Mouse (Mus musculus) intestine, embryonic 15.5 days (tissue): ENCODE measurements around the gene Dhrs7. TPM values are rescaled to one million over a fixed set of nuclear protein-coding genes. Genes with fewer than 3 reads are reported as not detected.
"Not testable (repeated sequence)": the region's sequence is repeated elsewhere in the genome, so short reads cannot be mapped to it uniquely, and the experiment has no call there.

Experiments used
- ATAC-seq: fragments of 200-750 bp; cut with Nextera tagmentation; 2 replicates; pipeline ENCODE4 v1.8.0; 2017; ENCODE audit warnings: moderate TSS enrichment, moderate library complexity
- H3K27ac ChIP-seq: fragments of 300-500 bp; sonication (generic); 2 replicates; pipeline ENCODE4 v1.5.1; 2015; ENCODE audit warnings: mild to moderate bottlenecking, inconsistent platforms
- H3K27me3 ChIP-seq: fragments of 300-500 bp; sonication (generic); replicated peaks from 2 replicates; pipeline ENCODE4 v1.6.1; 2015; ENCODE audit warnings: inconsistent platforms
- H3K36me3 ChIP-seq: fragments of 300-500 bp; sonication (generic); 2 replicates; pipeline ENCODE4 v1.6.1; 2015; ENCODE audit warnings: inconsistent platforms
- H3K4me1 ChIP-seq: fragments of 300-500 bp; sonication (generic); replicated peaks from 2 replicates; pipeline ENCODE4 v1.6.1; 2015; ENCODE audit warnings: inconsistent platforms
- H3K4me2 ChIP-seq: fragments of 300-500 bp; sonication (generic); replicated peaks from 2 replicates; pipeline ENCODE4 v1.6.1; 2015; ENCODE audit warnings: mild to moderate bottlenecking, inconsistent platforms
- H3K4me3 ChIP-seq: fragments of 300-500 bp; sonication (generic); replicated peaks from 2 replicates; pipeline ENCODE4 v1.5.1; 2015; ENCODE audit warnings: inconsistent platforms
- H3K9ac ChIP-seq: fragments of 300-500 bp; sonication (generic); 2 replicates; pipeline ENCODE4 v1.6.1; 2015; ENCODE audit warnings: inconsistent platforms
- H3K9me3 ChIP-seq: fragments of 300-500 bp; sonication (generic); 2 replicates; pipeline ENCODE4 v1.6.1; 2016; ENCODE audit warnings: inconsistent platforms
- WGBS: fragments of 180-500 bp; shearing (Covaris S2); methylation state at CpG from one replicate; pipeline ENCODE4 v1.1.7; 2015; 5-methylcytosine and 5-hydroxymethylcytosine counted together
- polyA plus RNA-seq: library from polyadenylated mRNA; unstranded; fragments of >200 nt; fragmentation: Nextera tagmentation; extraction: Ambion mirVana; gene quantifications from 2 replicates; pipeline ENCODE4 v1.2.1, GENCODE M21; 2015

Gene Dhrs7
- 37.6 and 49.3 TPM in 2 replicates for polyA plus RNA-seq

GRCm38 (mm10) chr12:72664735-72665337, at the start of gene Dhrs7:
Gene Dhrs7, minus strand, starts transcription at chr12:72664909.
- no peaks in the 10 kb centered on the region for H3K9me3 ChIP-seq
- H3K4me3 ChIP-seq, result peak within 1 kb of the TSS; percentile 58
- no peaks in the 10 kb centered on the region for H3K27me3 ChIP-seq
- peak within 1 kb of the TSS; percentile 82 for H3K27ac ChIP-seq
- no peaks in the 10 kb centered on the region for H3K36me3 ChIP-seq
- H3K4me2 ChIP-seq, result peak within 1 kb of the TSS; percentile 90
- peak; percentile 98 for ATAC-seq
- under 1% methylated on average over 33 of the region's 33 CpGs for WGBS
- H3K4me1 ChIP-seq, result no peaks in the 10 kb centered on the region
- H3K9ac ChIP-seq, result peak within 1 kb of the TSS; percentile 56

- Histone ChIP-seq H3K9me3 (no peaks in the 10 kb centered on the region), H3K36me3 (no peaks in the 10 kb centered on the region), H3K27me3 (no peaks in the 10 kb centered on the region), H3K4me2 (no peak overlapping the region), H3K4me1 (no peaks in the 10 kb centered on the region), H3K27ac (no peak overlapping the region), H3K9ac (no peak overlapping the region), H3K4me3 (no peak overlapping the region)
- no peak for ATAC-seq
- 98% methylated on average over 3 of the region's 3 CpGs for WGBS
These were observed 45.3 kb upstream of the Dhrs7 start for GRCm38 (mm10) chr12:72709981-72710380.

GRCm38 (mm10) chr12:72704068-72704467, 39.4 kb upstream of the Dhrs7 start:
- no peak overlapping the region for H3K9ac ChIP-seq
- H3K36me3 ChIP-seq, result no peaks in the 10 kb centered on the region
- ATAC-seq, result no peak
- H3K4me2 ChIP-seq, result no peak overlapping the region
- no peaks in the 10 kb centered on the region for H3K4me1 ChIP-seq
- H3K9me3 ChIP-seq, result no peaks in the 10 kb centered on the region
- no peak overlapping the region for H3K27ac ChIP-seq
- H3K27me3 ChIP-seq, result no peaks in the 10 kb centered on the region
- H3K4me3 ChIP-seq, result no peak overlapping the region
- WGBS, result 91% methylated on average over 4 of the region's 4 CpGs

- 33% methylated on average over 1 of the region's 1 CpGs for WGBS
- no peak for ATAC-seq
- no peak overlapping the region for H3K27ac ChIP-seq
These were observed 35.3 kb upstream of the Dhrs7 start for GRCm38 (mm10) chr12:72700013-72700412.

GRCm38 (mm10) chr12:72694901-72695463, 30.3 kb upstream of the Dhrs7 start:
- H3K27me3 ChIP-seq, result no peaks in the 10 kb centered on the region
- 0 out of 2 replicates have a peak overlapping the region, but pooled peaks have one; percentile 3 for H3K4me3 ChIP-seq
- no peak overlapping the region for H3K27ac ChIP-seq
- H3K4me1 ChIP-seq, result 0 out of 2 replicates have a peak, but pooled peaks cover 2% of the 10 kb centered on the region
- WGBS, result 28% methylated on average over 9 of the region's 9 CpGs
- peak overlapping the region; percentile 33 for H3K4me2 ChIP-seq
- ATAC-seq, result peak; percentile 41; the same call in 1 of the 2 replicates
- no peaks in the 10 kb centered on the region for H3K9me3 ChIP-seq
- H3K36me3 ChIP-seq, result no peaks in the 10 kb centered on the region
- H3K9ac ChIP-seq, result no peak overlapping the region

More at GRCm38 (mm10) chr12:72700013-72700412, 35.3 kb upstream of the Dhrs7 start:
- no peak overlapping the region for H3K4me3 ChIP-seq
- H3K4me2 ChIP-seq, result no peak overlapping the region
- H3K9ac ChIP-seq, result no peak overlapping the region
- H3K4me1 ChIP-seq, result 0 out of 2 replicates have a peak, but pooled peaks cover under 1% of the 10 kb centered on the region
- H3K9me3 ChIP-seq, result no peaks in the 10 kb centered on the region
- H3K36me3 ChIP-seq, result no peaks in the 10 kb centered on the region
- no peaks in the 10 kb centered on the region for H3K27me3 ChIP-seq

- no peak for ATAC-seq
- no peaks in the 10 kb centered on the region for H3K36me3 ChIP-seq
- no peak overlapping the region for H3K9ac ChIP-seq
- H3K4me1 ChIP-seq, result 0 out of 2 replicates have a peak, but pooled peaks cover 2% of the 10 kb centered on the region
- no peaks in the 10 kb centered on the region for H3K9me3 ChIP-seq
- 56% methylated on average over 12 of the region's 12 CpGs for WGBS
- no peaks in the 10 kb centered on the region for H3K27me3 ChIP-seq
- H3K4me3 ChIP-seq, result no peak overlapping the region
- no peak overlapping the region for H3K27ac ChIP-seq
- H3K4me2 ChIP-seq, result peak overlapping the region; percentile 33; the same call in 1 of the 2 replicates
These were observed 29.7 kb upstream of the Dhrs7 start for GRCm38 (mm10) chr12:72694438-72694837.

GRCm38 (mm10) chr12:72693895-72694294, 29.2 kb upstream of the Dhrs7 start:
- Histone ChIP-seq H3K36me3 (no peaks in the 10 kb centered on the region), H3K27ac (no peak overlapping the region), H3K9ac (no peak overlapping the region), H3K4me3 (no peak overlapping the region), H3K27me3 (no peaks in the 10 kb centered on the region), H3K4me2 (0 out of 2 replicates have a peak overlapping the region, but pooled peaks have one; percentile 33), H3K4me1 (0 out of 2 replicates have a peak, but pooled peaks cover 2% of the 10 kb centered on the region), H3K9me3 (no peaks in the 10 kb centered on the region)
- ATAC-seq, result no peak
- 45% methylated on average over 6 of the region's 6 CpGs for WGBS

- not testable (repeated sequence) for H3K36me3 ChIP-seq, ATAC-seq, H3K27me3 ChIP-seq, H3K4me2 ChIP-seq, H3K4me3 ChIP-seq, H3K9ac ChIP-seq, H3K9me3 ChIP-seq, H3K27ac ChIP-seq, H3K4me1 ChIP-seq
- WGBS, result 44% methylated on average over 2 of the region's 2 CpGs
These were observed 23.6 kb upstream of the Dhrs7 start for GRCm38 (mm10) chr12:72688281-72688680.

- H3K36me3 ChIP-seq, H3K9me3 ChIP-seq, H3K4me1 ChIP-seq, ATAC-seq, H3K27me3 ChIP-seq, H3K27ac ChIP-seq, H3K4me2 ChIP-seq, H3K4me3 ChIP-seq, H3K9ac ChIP-seq: not testable (repeated sequence)
- WGBS, result 55% methylated on average over 6 of the region's 6 CpGs
These were observed 23.0 kb upstream of the Dhrs7 start for GRCm38 (mm10) chr12:72687741-72688140.

- H3K4me3 ChIP-seq, ATAC-seq, H3K9me3 ChIP-seq, H3K27ac ChIP-seq, H3K27me3 ChIP-seq, H3K4me1 ChIP-seq, H3K36me3 ChIP-seq, H3K4me2 ChIP-seq, H3K9ac ChIP-seq: not testable (repeated sequence)
- WGBS, result 79% methylated on average over 4 of the region's 4 CpGs
These were observed 21.9 kb upstream of the Dhrs7 start for GRCm38 (mm10) chr12:72686566-72686965.

GRCm38 (mm10) chr12:72683612-72684011, 18.9 kb upstream of the Dhrs7 start:
- Histone ChIP-seq H3K36me3 (no peaks in the 10 kb centered on the region), H3K4me3 (no peak overlapping the region), H3K9me3 (no peaks in the 10 kb centered on the region), H3K4me2 (no peak overlapping the region), H3K27me3 (no peaks in the 10 kb centered on the region), H3K9ac (no peak overlapping the region), H3K27ac (no peak overlapping the region), H3K4me1 (no peaks in the 10 kb centered on the region)
- ATAC-seq, result no peak
- 92% methylated on average over 3 of the region's 3 CpGs for WGBS

- no peak overlapping the region for H3K4me2 ChIP-seq
- no peaks in the 10 kb centered on the region for H3K36me3 ChIP-seq
- H3K9ac ChIP-seq, result no peak overlapping the region
- 57% methylated on average over 8 of the region's 8 CpGs for WGBS
- ATAC-seq, result no peak
- no peak overlapping the region for H3K27ac ChIP-seq
- H3K9me3 ChIP-seq, result no peaks in the 10 kb centered on the region
- H3K27me3 ChIP-seq, result no peaks in the 10 kb centered on the region
- no peak overlapping the region for H3K4me3 ChIP-seq
- no peaks in the 10 kb centered on the region for H3K4me1 ChIP-seq
These were observed 18.0 kb upstream of the Dhrs7 start for GRCm38 (mm10) chr12:72682511-72683282.
